Mouse (Mus musculus) limb, embryonic 11.5 days (tissue): ENCODE measurements at regions not wholly inside any gene's neighbourhood (a gene's known extent, or its start where the extent isn't known, plus 50 kb on each side); places are given as distances from the start of the nearest gene placed in this dataset.
A peak's percentile ranks its signal among the peaks of the same experiment; 100 is the strongest.

Source experiments
- ATAC-seq: fragments of 200-750 bp; cut with Nextera tagmentation; 2 replicates; pipeline ENCODE4 v1.8.0; 2017; ENCODE audit warnings: low read depth; ENCODE audit not compliant: insufficient number of reproducible peaks, low FRiP score, low TSS enrichment
- DNase-seq: peaks from one replicate; pipeline ENCODE4 v3.0.0-alpha.2; 2015; ENCODE audit warnings: low spot score
- H3K27ac ChIP-seq: fragments of 300-500 bp; sonication (generic); replicated peaks from 2 replicates; pipeline ENCODE4 v1.5.1; 2014; ENCODE audit warnings: low read depth, mild to moderate bottlenecking, low read length
- H3K27me3 ChIP-seq: fragments of 300-500 bp; sonication (generic); 2 replicates; pipeline ENCODE4 v1.6.1; 2014; ENCODE audit warnings: mild to moderate bottlenecking, low read length, mixed read lengths; ENCODE audit not compliant: control insufficient read depth, insufficient read depth
- H3K36me3 ChIP-seq: fragments of 300-500 bp; sonication (generic); 2 replicates; pipeline ENCODE4 v1.6.1; 2014; ENCODE audit warnings: mild to moderate bottlenecking, low read length, moderate library complexity, mixed read lengths; ENCODE audit not compliant: control insufficient read depth, insufficient read depth
- H3K4me1 ChIP-seq: fragments of 300-500 bp; sonication (generic); 2 replicates; pipeline ENCODE4 v1.6.1; 2014; ENCODE audit warnings: low read length, mixed read lengths; ENCODE audit not compliant: control insufficient read depth, insufficient read depth
- H3K4me2 ChIP-seq: fragments of 300-500 bp; sonication (generic); 2 replicates; pipeline ENCODE4 v1.6.1; 2014; ENCODE audit warnings: low read depth, mild to moderate bottlenecking, moderate library complexity; ENCODE audit not compliant: severe bottlenecking
- H3K4me3 ChIP-seq: fragments of 300-500 bp; sonication (generic); 2 replicates; pipeline ENCODE4 v1.5.1; 2014; ENCODE audit warnings: low read depth, low read length
- H3K9ac ChIP-seq: fragments of 300-500 bp; sonication (generic); 2 replicates; pipeline ENCODE4 v1.6.1; 2014; ENCODE audit warnings: mild to moderate bottlenecking, low read length
- H3K9me3 ChIP-seq: fragments of 300-500 bp; sonication (generic); 2 replicates; pipeline ENCODE4 v1.6.1; 2016; ENCODE audit warnings: low read length; ENCODE audit not compliant: control insufficient read depth
- WGBS: fragments of 180-500 bp; shearing (Covaris S2); extraction: QIAGEN DNeasy Blood & Tissue Kit; methylation state at CpG from one replicate; pipeline ENCODE4 v1.1.7; 2014; 5-methylcytosine and 5-hydroxymethylcytosine counted together

GRCm38 (mm10) chr3:19408283-19408682 is 220.2 kb downstream of the 1700064H15Rik start:
- DNase-seq: no peak
- H3K4me1 ChIP-seq: no peaks in the 10 kb centered on the region
- H3K27ac ChIP-seq: no peak overlapping the region
- H3K4me2 ChIP-seq: no peak overlapping the region
- no peak overlapping the region for H3K9ac ChIP-seq
- 62% methylated on average over 2 of the region's 2 CpGs for WGBS
- no peak for ATAC-seq
- H3K27me3 ChIP-seq: no peaks in the 10 kb centered on the region
- no peaks in the 10 kb centered on the region for H3K9me3 ChIP-seq
- no peak overlapping the region for H3K4me3 ChIP-seq
- H3K36me3 ChIP-seq: no peaks in the 10 kb centered on the region

DNA sequence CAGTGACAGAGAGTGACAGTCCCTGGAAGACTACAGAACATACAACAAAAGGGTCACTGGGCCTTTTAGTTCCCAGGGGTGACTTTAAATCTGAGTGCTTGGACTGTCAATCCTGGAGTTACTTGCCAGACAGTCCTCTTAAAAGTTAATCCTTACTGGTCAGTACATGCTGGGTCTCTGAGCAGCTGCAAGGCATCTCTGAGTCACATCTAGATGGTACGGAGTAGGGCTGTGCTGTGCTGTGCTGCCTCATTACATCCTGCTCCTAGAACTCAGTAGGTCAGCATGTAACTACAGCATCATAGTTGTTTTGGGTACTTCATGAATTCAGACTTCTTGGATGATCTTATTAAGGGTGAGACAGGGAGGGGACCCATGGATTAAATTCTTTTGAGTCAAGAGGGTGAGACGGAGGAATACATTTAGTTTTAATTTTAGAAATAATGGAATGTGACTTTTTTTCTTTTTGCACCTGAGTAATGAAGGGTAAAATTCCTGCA is 220.8 kb downstream of the 1700064H15Rik start:
- 86% methylated on average over 2 of the region's 2 CpGs for WGBS
- no peak for ATAC-seq

GRCm38 (mm10) chr3:19406351-19407151 is 221.9 kb downstream of the 1700064H15Rik start:
- H3K36me3 ChIP-seq: no peaks in the 10 kb centered on the region
- 67% methylated on average over 14 of the region's 14 CpGs for WGBS
- H3K27me3 ChIP-seq: no peaks in the 10 kb centered on the region
- no peak for ATAC-seq
- no peak overlapping the region for H3K4me3 ChIP-seq
- no peaks in the 10 kb centered on the region for H3K4me1 ChIP-seq
- DNase-seq: no peak
- H3K9me3 ChIP-seq: no peaks in the 10 kb centered on the region
- no peak overlapping the region for H3K4me2 ChIP-seq
- H3K27ac ChIP-seq: peak overlapping the region; percentile 30; the same call in 1 of the 2 replicates
- H3K9ac ChIP-seq: no peak overlapping the region

More for the DNA sequence above, 220.8 kb downstream of the 1700064H15Rik start:
- Histone ChIP-seq H3K4me2 (no peak overlapping the region), H3K36me3 (no peaks in the 10 kb centered on the region), H3K27me3 (no peaks in the 10 kb centered on the region), H3K4me3 (no peak overlapping the region), H3K9me3 (no peaks in the 10 kb centered on the region), H3K9ac (no peak overlapping the region), H3K27ac (no peak overlapping the region), H3K4me1 (no peaks in the 10 kb centered on the region)
- no peak for DNase-seq

DNA sequence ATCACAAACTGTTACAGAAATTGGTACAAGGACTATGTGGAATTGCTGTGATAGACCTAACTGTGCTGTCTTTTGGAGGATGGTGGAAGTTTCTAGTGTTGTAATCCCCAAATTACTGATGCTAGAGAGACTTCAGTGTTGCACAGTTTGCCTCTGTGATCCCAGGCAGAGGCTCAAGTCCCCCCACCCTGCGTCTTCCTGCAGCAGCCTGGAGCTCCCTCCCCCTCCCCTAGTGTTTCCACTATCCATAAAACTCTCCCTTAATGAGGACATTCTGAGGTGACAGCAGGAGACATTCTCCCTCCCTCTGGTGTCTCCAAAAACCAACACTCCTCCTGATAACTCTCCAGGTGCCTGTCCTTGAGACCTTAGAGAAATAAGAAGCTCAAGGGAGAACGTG is 242.8 kb downstream of the 1700064H15Rik start:
- no peaks in the 10 kb centered on the region for H3K9me3 ChIP-seq
- H3K4me1 ChIP-seq: no peaks in the 10 kb centered on the region
- H3K36me3 ChIP-seq: no peaks in the 10 kb centered on the region
- H3K27ac ChIP-seq: no peak overlapping the region
- DNase-seq (no peak), ATAC-seq (no peak)
- 15% methylated on average over 2 of the region's 2 CpGs for WGBS
- H3K4me2 ChIP-seq: no peak overlapping the region
- no peak overlapping the region for H3K4me3 ChIP-seq
- no peaks in the 10 kb centered on the region for H3K27me3 ChIP-seq
- no peak overlapping the region for H3K9ac ChIP-seq

- no peak for DNase-seq
- Histone ChIP-seq H3K4me3 (no peak overlapping the region), H3K4me2 (no peak overlapping the region), H3K27ac (no peak overlapping the region), H3K36me3 (no peaks in the 10 kb centered on the region), H3K27me3 (no peaks in the 10 kb centered on the region), H3K4me1 (no peaks in the 10 kb centered on the region), H3K9ac (no peak overlapping the region), H3K9me3 (no peaks in the 10 kb centered on the region)
- WGBS: 78% methylated on average over 1 of the region's 1 CpGs
- ATAC-seq: no peak
These were observed 259.5 kb downstream of the 1700064H15Rik start for GRCm38 (mm10) chr3:19368998-19369397.

DNA sequence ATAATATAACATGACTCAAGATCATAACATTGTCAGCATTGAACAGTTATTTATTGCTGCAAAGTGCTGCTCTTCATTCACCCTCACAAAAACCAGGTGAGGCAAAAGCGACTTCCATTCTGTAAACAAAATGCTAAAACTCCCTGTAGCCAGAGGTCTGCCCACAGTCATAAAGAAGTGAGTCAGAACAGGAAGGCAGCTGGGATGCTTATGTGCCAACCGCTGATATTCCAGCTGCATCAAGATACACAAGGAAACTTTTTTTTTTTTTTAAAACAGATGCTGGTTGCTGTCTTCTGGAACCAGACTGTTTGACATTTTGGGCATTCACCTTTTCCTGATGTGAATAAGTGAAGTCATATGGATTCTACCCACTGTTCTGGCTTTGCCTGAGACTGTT is 260.7 kb downstream of the 1700064H15Rik start:
- 72% methylated on average over 2 of the region's 2 CpGs for WGBS
- H3K4me3 ChIP-seq: no peak overlapping the region
- no peak overlapping the region for H3K27ac ChIP-seq
- H3K9ac ChIP-seq: no peak overlapping the region
- no peak overlapping the region for H3K4me2 ChIP-seq
- ATAC-seq (no peak), DNase-seq (no peak)
- H3K4me1 ChIP-seq: no peaks in the 10 kb centered on the region
- no peaks in the 10 kb centered on the region for H3K9me3 ChIP-seq
- no peaks in the 10 kb centered on the region for H3K27me3 ChIP-seq
- H3K36me3 ChIP-seq: no peaks in the 10 kb centered on the region
